Mouse (Mus musculus) hindbrain, embryonic 14.5 days (tissue): ENCODE measurements around the gene Plk1. TPM values are rescaled to one million over a fixed set of nuclear protein-coding genes. Genes with fewer than 3 reads are reported as not detected.
A peak's percentile ranks its signal among the peaks of the same experiment; 100 is the strongest.

Experiments
- ATAC-seq: fragments of 200-750 bp; cut with Nextera tagmentation; 2 replicates; pipeline ENCODE4 v1.8.0; 2017; ENCODE audit warnings: moderate number of reproducible peaks, mild to moderate bottlenecking, moderate TSS enrichment, moderate library complexity; ENCODE audit not compliant: low FRiP score
- DNase-seq: peaks from one replicate; pipeline ENCODE4 v3.0.0-alpha.2; 2015; ENCODE audit warnings: low spot score
- H3K27ac ChIP-seq: fragments of 300-500 bp; sonication (generic); 2 replicates; pipeline ENCODE4 v1.5.1; 2014; ENCODE audit warnings: mild to moderate bottlenecking, moderate library complexity
- H3K27me3 ChIP-seq: fragments of 300-500 bp; sonication (generic); 2 replicates; pipeline ENCODE4 v1.6.1; 2014; ENCODE audit warnings: mild to moderate bottlenecking, low read length, mixed read lengths; ENCODE audit not compliant: control insufficient read depth, insufficient read depth
- H3K36me3 ChIP-seq: fragments of 300-500 bp; sonication (generic); replicated peaks from 2 replicates; pipeline ENCODE4 v1.6.1; 2014; ENCODE audit not compliant: control insufficient read depth, insufficient read depth
- H3K4me1 ChIP-seq: fragments of 300-500 bp; sonication (generic); replicated peaks from 2 replicates; pipeline ENCODE4 v1.6.1; 2014; ENCODE audit warnings: antibody characterized with exemption, low read length, mixed read lengths; ENCODE audit not compliant: control insufficient read depth, insufficient read depth
- H3K4me2 ChIP-seq: fragments of 300-500 bp; sonication (generic); replicated peaks from 2 replicates; pipeline ENCODE4 v1.6.1; 2014; ENCODE audit warnings: mild to moderate bottlenecking, moderate library complexity
- H3K4me3 ChIP-seq: fragments of 300-500 bp; sonication (generic); replicated peaks from 2 replicates; pipeline ENCODE4 v1.5.1; 2014; ENCODE audit warnings: mild to moderate bottlenecking, low read length
- H3K9ac ChIP-seq: fragments of 300-500 bp; sonication (generic); 2 replicates; pipeline ENCODE4 v1.6.1; 2014
- H3K9me3 ChIP-seq: fragments of 300-500 bp; sonication (generic); 2 replicates; pipeline ENCODE4 v1.6.1; 2016; ENCODE audit warnings: low read length; ENCODE audit not compliant: control insufficient read depth
- WGBS: fragments of 180-500 bp; shearing (Covaris S2); extraction: QIAGEN DNeasy Blood & Tissue Kit; methylation state at CpG from one replicate; pipeline ENCODE4 v1.1.7; 2014; 5-methylcytosine and 5-hydroxymethylcytosine counted together
- polyA plus RNA-seq: library from polyadenylated mRNA; unstranded; fragments of >200 nt; fragmentation: Nextera tagmentation; extraction: Ambion mirVana; gene quantifications from 2 replicates; pipeline ENCODE4 v1.2.1, GENCODE M21; 2014

Plk1 gene
- polyA plus RNA-seq, 1 experiment from 2014 or later, result 14.6 TPM

DNA sequence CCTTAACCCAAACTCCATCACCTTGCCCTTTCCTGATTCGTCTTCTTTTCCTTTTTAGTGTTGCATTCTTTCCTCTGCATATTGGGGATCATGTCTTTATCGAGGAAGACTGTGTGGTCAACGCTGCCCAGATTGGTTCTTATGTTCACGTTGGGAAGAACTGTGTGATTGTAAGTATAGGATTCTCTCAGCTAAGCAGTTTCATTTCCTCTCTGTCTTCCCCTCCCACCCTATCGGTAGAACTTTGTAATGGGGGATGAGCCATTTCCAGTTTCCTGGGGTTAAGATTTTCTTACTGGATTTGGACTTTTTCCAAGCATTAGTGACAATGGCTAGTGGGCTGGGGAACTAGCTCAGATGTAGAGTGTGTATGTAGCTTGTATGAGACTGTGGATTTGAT lies 21.0 kb upstream of the Plk1 start:
- Histone ChIP-seq H3K4me3 (no peak overlapping the region), H3K4me1 (peaks cover 6% of the 10 kb centered on the region; the same call in 1 of the 2 replicates), H3K4me2 (no peak overlapping the region), H3K9ac (no peak overlapping the region), H3K9me3 (no peaks in the 10 kb centered on the region), H3K27me3 (no peaks in the 10 kb centered on the region), H3K36me3 (peaks cover 90% of the 10 kb centered on the region), H3K27ac (no peak overlapping the region)
- DNase-seq, result no peak
- no peak for ATAC-seq
- 98% methylated on average over 5 of the region's 5 CpGs for WGBS

GRCm38 (mm10) chr7:122140991-122141390 lies 18.2 kb upstream of the Plk1 start:
- ATAC-seq, result no peak
- H3K9me3 ChIP-seq, result no peaks in the 10 kb centered on the region
- H3K9ac ChIP-seq, result no peak overlapping the region
- H3K4me3 ChIP-seq, result no peak overlapping the region
- peaks cover 99% of the 10 kb centered on the region for H3K36me3 ChIP-seq
- H3K27me3 ChIP-seq, result no peaks in the 10 kb centered on the region
- H3K27ac ChIP-seq, result no peak overlapping the region
- H3K4me2 ChIP-seq, result no peak overlapping the region
- no peaks in the 10 kb centered on the region for H3K4me1 ChIP-seq
- DNase-seq, result no peak

GRCm38 (mm10) chr7:122152473-122152872 lies 6.8 kb upstream of the Plk1 start:
- ATAC-seq (no peak), DNase-seq (no peak)
- no peak overlapping the region for H3K4me2 ChIP-seq
- no peaks in the 10 kb centered on the region for H3K9me3 ChIP-seq
- H3K9ac ChIP-seq, result no peak overlapping the region
- no peaks in the 10 kb centered on the region for H3K4me1 ChIP-seq
- no peak overlapping the region for H3K4me3 ChIP-seq
- no peaks in the 10 kb centered on the region for H3K27me3 ChIP-seq
- H3K27ac ChIP-seq, result no peak overlapping the region
- H3K36me3 ChIP-seq, result peaks cover 28% of the 10 kb centered on the region
- 88% methylated on average over 4 of the region's 4 CpGs for WGBS

- Histone ChIP-seq H3K27ac (peak overlapping the region; percentile 57), H3K36me3 (peaks cover 11% of the 10 kb centered on the region), H3K9me3 (no peaks in the 10 kb centered on the region), H3K4me2 (peak overlapping the region; percentile 96), H3K9ac (peak overlapping the region; percentile 76), H3K4me3 (peak overlapping the region; percentile 69), H3K4me1 (peaks cover 15% of the 10 kb centered on the region), H3K27me3 (no peaks in the 10 kb centered on the region)
- WGBS, result 8% methylated on average over 13 of the region's 13 CpGs
- no peak for DNase-seq
- no peak for ATAC-seq
Measured at GRCm38 (mm10) chr7:122158488-122158887, 751 bp upstream of the Plk1 start.

- Histone ChIP-seq H3K36me3 (peaks cover 16% of the 10 kb centered on the region), H3K9ac (peak overlapping the region; percentile 76; the same call in 1 of the 2 replicates), H3K4me1 (peaks cover 15% of the 10 kb centered on the region), H3K27me3 (no peaks in the 10 kb centered on the region), H3K27ac (no peak overlapping the region), H3K4me2 (peak overlapping the region; percentile 96), H3K4me3 (peak overlapping the region; percentile 69), H3K9me3 (no peaks in the 10 kb centered on the region)
- WGBS, result under 1% methylated on average over 12 of the region's 12 CpGs
- DNase-seq, result no peak
- no peak for ATAC-seq
Measured at GRCm38 (mm10) chr7:122160037-122160436, 798 bp downstream of the Plk1 start.

GRCm38 (mm10) chr7:122163766-122164165 lies 4.5 kb downstream of the Plk1 start:
- no peak for DNase-seq
- H3K9ac ChIP-seq, result no peak overlapping the region

DNA sequence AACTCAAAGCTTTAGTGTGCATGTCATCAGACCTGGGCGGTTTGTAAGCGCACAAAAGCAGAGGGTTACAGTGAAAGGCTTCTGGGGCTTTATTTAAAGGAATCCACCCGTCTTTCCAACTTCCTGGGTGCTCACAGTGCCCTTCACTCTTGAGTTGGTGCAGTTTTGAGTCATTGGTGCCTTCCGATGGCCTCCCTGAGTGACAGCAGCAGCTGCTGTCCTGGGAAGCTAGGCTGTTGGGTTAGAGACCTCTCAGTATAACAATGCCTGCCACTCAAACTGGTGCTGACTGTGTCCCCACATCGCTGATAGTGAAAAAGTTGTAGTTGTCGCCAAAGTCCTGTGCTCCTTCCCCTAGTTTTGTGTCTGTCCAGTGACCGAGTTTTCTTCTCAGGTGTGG lies 8.0 kb downstream of the Plk1 start:
- H3K27me3 ChIP-seq, result no peaks in the 10 kb centered on the region
- no peak for ATAC-seq
- peaks cover 20% of the 10 kb centered on the region for H3K36me3 ChIP-seq
- no peak overlapping the region for H3K4me3 ChIP-seq
- no peak overlapping the region for H3K27ac ChIP-seq
- H3K4me2 ChIP-seq, result no peak overlapping the region
- WGBS, result 95% methylated on average over 7 of the region's 7 CpGs
- DNase-seq, result no peak
- no peaks in the 10 kb centered on the region for H3K9me3 ChIP-seq
- H3K4me1 ChIP-seq, result no peaks in the 10 kb centered on the region
- no peak overlapping the region for H3K9ac ChIP-seq

More at GRCm38 (mm10) chr7:122163766-122164165, 4.5 kb downstream of the Plk1 start:
- H3K4me3 ChIP-seq, result no peak overlapping the region
- H3K4me1 ChIP-seq, result peaks cover 7% of the 10 kb centered on the region
- 91% methylated on average over 7 of the region's 8 CpGs for WGBS
- H3K36me3 ChIP-seq, result peaks cover 23% of the 10 kb centered on the region
- no peaks in the 10 kb centered on the region for H3K27me3 ChIP-seq
- no peaks in the 10 kb centered on the region for H3K9me3 ChIP-seq
- no peak for ATAC-seq
- H3K4me2 ChIP-seq, result no peak overlapping the region
- H3K27ac ChIP-seq, result no peak overlapping the region

- H3K9ac ChIP-seq, result no peak overlapping the region
- H3K9me3 ChIP-seq, result no peaks in the 10 kb centered on the region
- DNase-seq (no peak), ATAC-seq (no peak)
- H3K4me2 ChIP-seq, result no peak overlapping the region
- no peak overlapping the region for H3K27ac ChIP-seq
- no peak overlapping the region for H3K4me3 ChIP-seq
- peaks cover 7% of the 10 kb centered on the region; the same call in 1 of the 2 replicates for H3K36me3 ChIP-seq
- no peaks in the 10 kb centered on the region for H3K27me3 ChIP-seq
- WGBS, result 80% methylated on average over 6 of the region's 6 CpGs
- no peaks in the 10 kb centered on the region for H3K4me1 ChIP-seq
Measured at GRCm38 (mm10) chr7:122170705-122171104, 11.5 kb downstream of the Plk1 start.

DNA sequence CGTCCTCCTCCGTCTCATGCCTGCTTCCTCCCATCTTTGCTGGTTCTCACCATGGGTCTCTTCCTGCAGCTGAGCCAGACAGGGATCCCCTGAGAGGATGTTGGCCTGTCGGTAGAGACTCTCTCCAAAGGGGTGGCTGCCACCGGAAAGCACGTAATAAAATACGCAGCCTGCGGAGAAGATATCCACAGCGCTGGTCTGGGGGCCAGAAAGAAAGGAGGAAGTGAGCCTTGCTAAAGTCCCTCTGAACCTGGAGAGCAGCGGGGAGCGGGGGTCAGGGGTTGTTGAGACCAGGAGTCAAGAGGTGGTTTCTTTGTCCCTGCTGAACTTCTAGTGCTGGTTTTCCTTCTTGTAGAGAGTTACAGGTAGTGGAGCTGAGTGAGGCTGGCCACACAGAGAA lies 12.4 kb downstream of the Plk1 start:
- peaks cover 7% of the 10 kb centered on the region; the same call in 1 of the 2 replicates for H3K36me3 ChIP-seq
- no peak for ATAC-seq
- DNase-seq, result no peak
- WGBS, result 78% methylated on average over 10 of the region's 10 CpGs
- no peaks in the 10 kb centered on the region for H3K4me1 ChIP-seq
- H3K9ac ChIP-seq, result no peak overlapping the region
- no peaks in the 10 kb centered on the region for H3K27me3 ChIP-seq
- H3K27ac ChIP-seq, result no peak overlapping the region
- no peak overlapping the region for H3K4me3 ChIP-seq
- no peaks in the 10 kb centered on the region for H3K9me3 ChIP-seq
- H3K4me2 ChIP-seq, result no peak overlapping the region

DNA sequence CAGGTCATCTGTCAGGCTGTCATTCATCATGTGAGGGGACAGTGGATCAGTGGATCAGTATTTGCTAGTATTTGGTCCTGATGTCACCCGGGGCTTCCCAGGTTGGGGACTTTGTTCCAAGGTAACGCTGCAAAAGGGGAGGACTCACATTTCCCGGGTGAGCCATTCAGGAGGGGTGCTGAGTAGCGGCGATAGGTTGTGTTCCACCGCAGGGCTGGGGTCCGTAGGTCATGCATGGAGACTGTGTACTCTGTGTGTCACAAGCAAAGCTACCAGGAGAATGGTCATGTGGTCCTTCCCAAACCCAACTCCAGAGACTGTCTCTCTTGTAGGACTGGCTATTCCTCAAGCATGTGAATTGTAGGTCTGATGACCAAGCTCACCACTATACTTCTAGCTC lies 21.5 kb downstream of the Plk1 start:
- H3K27me3 ChIP-seq, result no peaks in the 10 kb centered on the region
- no peak overlapping the region for H3K4me3 ChIP-seq
- H3K36me3 ChIP-seq, result no peaks in the 10 kb centered on the region
- H3K4me2 ChIP-seq, result no peak overlapping the region
- H3K9ac ChIP-seq, result no peak overlapping the region
- WGBS, result 92% methylated on average over 7 of the region's 7 CpGs
- no peak for DNase-seq
- H3K9me3 ChIP-seq, result no peaks in the 10 kb centered on the region
- H3K27ac ChIP-seq, result no peak overlapping the region
- no peaks in the 10 kb centered on the region for H3K4me1 ChIP-seq
- no peak for ATAC-seq
